Mouse (Mus musculus): ENCODE measurements around the gene Wars2. TPM values are rescaled to one million over a fixed set of nuclear protein-coding genes. Genes with fewer than 3 reads are reported as not detected.

Wars2 gene
- polyA plus RNA-seq, 1 experiment from 2014 or later: 2.9 TPM

DNA sequence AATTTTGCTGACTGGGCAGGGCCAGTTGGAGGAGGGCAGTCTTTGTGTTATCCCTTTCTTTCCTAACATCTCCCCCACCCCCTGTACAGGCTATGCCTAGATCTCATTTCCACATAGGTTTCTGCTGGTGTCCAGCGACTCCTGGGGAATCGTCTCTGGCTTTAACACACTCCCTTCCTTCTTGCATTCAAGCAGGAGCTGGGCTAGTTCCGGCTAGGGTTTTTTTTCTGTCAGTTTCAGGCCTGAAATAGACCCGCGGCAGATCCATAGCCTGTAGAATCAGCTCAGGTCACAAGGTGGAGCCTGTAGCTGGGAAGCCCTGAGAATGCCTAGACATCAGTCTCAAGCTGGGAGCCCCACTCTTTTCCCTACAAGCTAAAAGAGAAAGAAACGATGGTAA is 109.0 kb downstream of the Wars2 start:
- Histone ChIP-seq H3K27me3 (peaks cover 99% of the 10 kb centered on the region), H3K27ac (no peak overlapping the region), H3K4me3 (replicated peaks) (no peak overlapping the region), H3K36me3 (no peaks in the 10 kb centered on the region), H3K9me3 (replicated peaks) (no peaks in the 10 kb centered on the region), H3K4me2 (no peak overlapping the region), H3K4me1 (replicated peaks) (peaks cover 10% of the 10 kb centered on the region; the same call in 1 of the 2 replicates), H3K9ac (no peak overlapping the region)
- no peak for ATAC-seq (ENCODE audit: low read depth)
- DNase-seq: no peak
- 1% methylated on average over 6 of the region's 6 CpGs for WGBS (ENCODE audit: insufficient replicate concordance)

GRCm38 (mm10) chr3:99251271-99252165 is 110.7 kb downstream of the Wars2 start:
- no peak for DNase-seq
- H3K27ac ChIP-seq: no peak overlapping the region
- peaks cover 10% of the 10 kb centered on the region; the same call in 1 of the 2 replicates for H3K4me1 ChIP-seq (replicated peaks)
- no peak for ATAC-seq (ENCODE audit: low read depth)
- no peak overlapping the region for H3K4me2 ChIP-seq
- no peaks in the 10 kb centered on the region for H3K9me3 ChIP-seq (replicated peaks)
- WGBS (ENCODE audit: insufficient replicate concordance): 16% methylated on average over 6 of the region's 6 CpGs
- H3K9ac ChIP-seq: no peak overlapping the region
- no peak overlapping the region for H3K4me3 ChIP-seq (replicated peaks)
- no peaks in the 10 kb centered on the region for H3K36me3 ChIP-seq
- H3K27me3 ChIP-seq: peaks cover 99% of the 10 kb centered on the region

- Histone ChIP-seq H3K27ac (no peak overlapping the region), H3K4me3 (replicated peaks) (no peak overlapping the region), H3K36me3 (no peaks in the 10 kb centered on the region), H3K4me1 (replicated peaks) (peaks cover 10% of the 10 kb centered on the region; the same call in 1 of the 2 replicates), H3K9me3 (replicated peaks) (no peaks in the 10 kb centered on the region), H3K4me2 (no peak overlapping the region), H3K27me3 (peaks cover 100% of the 10 kb centered on the region), H3K9ac (no peak overlapping the region)
- DNase-seq (no peak), ATAC-seq (ENCODE audit: low read depth) (no peak)
- 3% methylated on average over 16 of the region's 16 CpGs for WGBS (ENCODE audit: insufficient replicate concordance)
Observed at GRCm38 (mm10) chr3:99252461-99253091, 111.7 kb downstream of the Wars2 start.

GRCm38 (mm10) chr3:99253092-99253488 is 112.2 kb downstream of the Wars2 start:
- H3K27me3 ChIP-seq: peaks cover 100% of the 10 kb centered on the region
- H3K4me1 ChIP-seq (replicated peaks): peaks cover 10% of the 10 kb centered on the region; the same call in 1 of the 2 replicates
- WGBS (ENCODE audit: insufficient replicate concordance): 2% methylated on average over 12 of the region's 12 CpGs
- H3K27ac ChIP-seq: no peak overlapping the region
- DNase-seq (no peak), ATAC-seq (ENCODE audit: low read depth) (no peak)
- peak overlapping the region; percentile 61; the same call in 1 of the 2 replicates for H3K4me2 ChIP-seq
- peak overlapping the region; percentile 43; the same call in 1 of the 2 replicates for H3K4me3 ChIP-seq (replicated peaks)
- no peaks in the 10 kb centered on the region for H3K9me3 ChIP-seq (replicated peaks)
- no peak overlapping the region for H3K9ac ChIP-seq
- H3K36me3 ChIP-seq: no peaks in the 10 kb centered on the region

GRCm38 (mm10) chr3:99253497-99254451 is 112.9 kb downstream of the Wars2 start:
- Histone ChIP-seq H3K9me3 (replicated peaks) (no peaks in the 10 kb centered on the region), H3K36me3 (no peaks in the 10 kb centered on the region), H3K4me2 (peak overlapping the region; percentile 61), H3K4me3 (replicated peaks) (peak overlapping the region; percentile 43), H3K9ac (no peak overlapping the region), H3K4me1 (replicated peaks) (peaks cover 10% of the 10 kb centered on the region; the same call in 1 of the 2 replicates), H3K27ac (no peak overlapping the region), H3K27me3 (peaks cover 100% of the 10 kb centered on the region)
- under 1% methylated on average over 73 of the region's 73 CpGs for WGBS (ENCODE audit: insufficient replicate concordance)
- 0 out of 2 replicates have a peak, but pooled peaks have one; percentile 26 for ATAC-seq (ENCODE audit: low read depth)
- DNase-seq: no peak

GRCm38 (mm10) chr3:99254559-99255151 is 113.8 kb downstream of the Wars2 start:
- no peak overlapping the region for H3K4me2 ChIP-seq
- no peaks in the 10 kb centered on the region for H3K36me3 ChIP-seq
- H3K27me3 ChIP-seq: peaks cover 99% of the 10 kb centered on the region
- WGBS (ENCODE audit: insufficient replicate concordance): 2% methylated on average over 15 of the region's 15 CpGs
- H3K4me1 ChIP-seq (replicated peaks): peaks cover 10% of the 10 kb centered on the region; the same call in 1 of the 2 replicates
- ATAC-seq (ENCODE audit: low read depth) (no peak), DNase-seq (no peak)
- no peaks in the 10 kb centered on the region for H3K9me3 ChIP-seq (replicated peaks)
- H3K9ac ChIP-seq: no peak overlapping the region
- no peak overlapping the region for H3K4me3 ChIP-seq (replicated peaks)
- no peak overlapping the region for H3K27ac ChIP-seq

- H3K36me3 ChIP-seq: no peaks in the 10 kb centered on the region
- WGBS (ENCODE audit: insufficient replicate concordance): 9% methylated on average over 11 of the region's 11 CpGs
- H3K9ac ChIP-seq: no peak overlapping the region
Observed at GRCm38 (mm10) chr3:99255411-99256365, 114.8 kb downstream of the Wars2 start.

DNA sequence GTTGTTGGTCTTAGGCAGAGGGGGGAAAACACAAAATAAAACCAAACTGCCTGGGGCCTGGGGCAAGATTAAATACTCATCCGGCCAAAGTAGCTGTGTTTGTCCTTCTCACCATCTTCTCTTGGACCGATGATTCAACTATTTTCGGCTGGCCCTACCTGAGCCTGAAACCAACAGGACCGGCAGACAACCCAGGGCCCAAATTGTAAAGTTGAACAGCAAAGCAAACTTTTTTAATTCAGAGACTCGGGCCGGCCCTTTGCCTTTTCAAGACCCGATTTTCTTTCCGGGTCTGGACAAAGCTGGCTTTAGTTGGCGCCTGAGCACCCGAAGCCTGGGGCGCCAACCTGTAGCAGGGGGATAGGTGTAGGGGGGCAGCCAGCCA is 115.5 kb downstream of the Wars2 start:
- DNase-seq (no peak), ATAC-seq (ENCODE audit: low read depth) (no peak)
- Histone ChIP-seq H3K9ac (no peak overlapping the region), H3K4me2 (no peak overlapping the region), H3K27ac (no peak overlapping the region), H3K4me3 (replicated peaks) (no peak overlapping the region), H3K9me3 (replicated peaks) (no peaks in the 10 kb centered on the region), H3K36me3 (no peaks in the 10 kb centered on the region), H3K27me3 (peaks cover 97% of the 10 kb centered on the region), H3K4me1 (replicated peaks) (peaks cover 10% of the 10 kb centered on the region; the same call in 1 of the 2 replicates)
- 5% methylated on average over 11 of the region's 11 CpGs for WGBS (ENCODE audit: insufficient replicate concordance)

More at GRCm38 (mm10) chr3:99255411-99256365, 114.8 kb downstream of the Wars2 start:
- H3K4me1 ChIP-seq (replicated peaks): peaks cover 10% of the 10 kb centered on the region; the same call in 1 of the 2 replicates
- peaks cover 97% of the 10 kb centered on the region for H3K27me3 ChIP-seq
- no peak overlapping the region for H3K27ac ChIP-seq
- no peak overlapping the region for H3K4me2 ChIP-seq
- ATAC-seq (ENCODE audit: low read depth) (no peak), DNase-seq (no peak)
- H3K9me3 ChIP-seq (replicated peaks): no peaks in the 10 kb centered on the region
- no peak overlapping the region for H3K4me3 ChIP-seq (replicated peaks)

- Histone ChIP-seq H3K27ac (no peak overlapping the region), H3K4me1 (replicated peaks) (peaks cover 10% of the 10 kb centered on the region; the same call in 1 of the 2 replicates), H3K4me3 (replicated peaks) (no peak overlapping the region), H3K27me3 (peaks cover 97% of the 10 kb centered on the region), H3K9ac (no peak overlapping the region), H3K9me3 (replicated peaks) (no peaks in the 10 kb centered on the region), H3K36me3 (no peaks in the 10 kb centered on the region), H3K4me2 (no peak overlapping the region)
- 4% methylated on average over 20 of the region's 20 CpGs for WGBS (ENCODE audit: insufficient replicate concordance)
- DNase-seq (no peak), ATAC-seq (ENCODE audit: low read depth) (no peak)
Observed at GRCm38 (mm10) chr3:99256766-99257165, 115.9 kb downstream of the Wars2 start.
